8 mouse cellular contexts compared by ENCODE assay signal in the genomic region with DNA sequence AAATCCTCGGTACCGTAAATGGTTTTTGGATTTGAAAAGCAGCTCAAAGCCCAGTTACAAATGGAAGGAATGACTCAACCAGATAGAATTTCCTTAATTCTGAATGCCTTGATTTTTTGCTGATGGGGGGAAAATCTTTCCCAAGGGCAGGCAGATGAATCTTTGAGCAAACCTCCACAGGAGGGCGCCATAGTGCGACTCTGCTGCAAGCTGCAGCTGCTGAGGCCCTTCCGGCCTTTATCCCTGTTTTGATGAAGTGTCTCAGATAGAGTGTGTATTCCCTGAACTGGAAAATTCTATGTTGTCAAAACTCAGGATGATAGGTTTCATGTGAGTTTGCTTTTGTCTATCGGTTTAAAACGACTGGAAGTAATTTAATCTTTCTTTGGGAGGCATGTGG.
DNase-seq lines count a peak whose midpoint lies in the region; ATAC-seq and TF ChIP-seq lines count a peak whose summit lies in the region.

No protein-coding gene starts in this region.

- intact Hi-C loops in gastrocnemius, postnatal 14 days (cut with DNase I; ENCODE audit: low total_unique reads), result loop anchor here (5.0 kb wide), 1 partner anchor 442 kb away; no protein-coding TSS in a partner anchor

- H3K4me2 ChIP-seq in lung, postnatal 0 days (replicated peaks; ENCODE audit: low read depth, low read length), result no peak overlapping the region

- 23% methylated on average over 7 of the region's 7 CpGs for WGBS in lung, postnatal 0 days

- no peaks in the 10 kb centered on the region for H3K9me3 ChIP-seq in E14TG2a.4 (ENCODE audit: low read length)
- H3K9me3 ChIP-seq in lung, postnatal 0 days (ENCODE audit: low read length), result no peaks in the 10 kb centered on the region

- H3K36me3 ChIP-seq in E14TG2a.4 (ENCODE audit: insufficient read depth, low read length), result no peaks in the 10 kb centered on the region
- H3K36me3 ChIP-seq in lung, postnatal 0 days (ENCODE audit: insufficient read depth, low read length), result no peaks in the 10 kb centered on the region

- no peak overlapping the region for H3K9ac ChIP-seq in lung, postnatal 0 days (replicated peaks; ENCODE audit: low read depth)

- peak; percentile 72 for TF ChIP-seq CTCF in E14TG2a.4 (conservative IDR thresholded peaks at IDR 0.05; ENCODE audit: low read length)
- peak; percentile 93 for TF ChIP-seq CTCF in layer of hippocampus, adult 2 months (conservative IDR thresholded peaks at IDR 0.05)
- TF ChIP-seq CTCF in lung, postnatal 0 days (IDR thresholded peaks at IDR 0.05), result peak; percentile 90

- no peaks in the 10 kb centered on the region for H3K27me3 ChIP-seq in E14TG2a.4 (ENCODE audit: insufficient read depth, low read length)
- H3K27me3 ChIP-seq in lung, postnatal 0 days (replicated peaks; ENCODE audit: insufficient read depth, low read length), result no peaks in the 10 kb centered on the region

- H3K27ac ChIP-seq in layer of hippocampus, adult 2 months, result no peak overlapping the region
- H3K27ac ChIP-seq in lung, postnatal 0 days (ENCODE audit: low read length), result no peak overlapping the region

- DNase-seq in 3T3-L1 (ENCODE audit: low read depth, low spot score), result peak; percentile 88
- DNase-seq in cerebellum, adult 9-11 months, result peak; percentile 4
- DNase-seq in gastrocnemius, postnatal 14 days, result peak; percentile 87
- DNase-seq in layer of hippocampus, adult 2 months (ENCODE audit: low spot score in 2 of 2), result peak; percentile 63 to 85
- peak; percentile 91 for DNase-seq in lung, postnatal 0 days (ENCODE audit: low spot score)
- peak; percentile 90 for DNase-seq in right cerebral cortex, postnatal 4 days
- no peak for DNase-seq in MN1 (ENCODE audit: low spot score)

- H3K4me3 ChIP-seq in E14TG2a.4 (replicated peaks; ENCODE audit: low read length), result no peak overlapping the region
- H3K4me3 ChIP-seq in layer of hippocampus, adult 2 months, result no peak overlapping the region
- H3K4me3 ChIP-seq in lung, postnatal 0 days (ENCODE audit: low read depth, low read length), result no peak overlapping the region

- H3K4me1 ChIP-seq in E14TG2a.4 (replicated peaks; ENCODE audit: low read depth, low read length), result 0 out of 2 replicates have a peak, but pooled peaks cover under 1% of the 10 kb centered on the region
- H3K4me1 ChIP-seq in lung, postnatal 0 days (ENCODE audit: insufficient read depth, low read depth, low read length), result no peaks in the 10 kb centered on the region

- TF ChIP-seq EP300 in lung, postnatal 0 days (IDR thresholded peaks at IDR 0.05), result peak; percentile 76

- peak; percentile 70 for ATAC-seq in lung, postnatal 0 days
